Mouse (Mus musculus): ENCODE measurements around the gene Gm7347. TPM values are rescaled to one million over a fixed set of nuclear protein-coding genes. Genes with fewer than 3 reads are reported as not detected.
"Not testable (repeated sequence)": the region's sequence is repeated elsewhere in the genome, so short reads cannot be mapped to it uniquely, and the experiment has no call there.

The Gm7347 gene
- polyA plus RNA-seq (2016; fragmentation: Nextera tagmentation; extraction: Ambion mirVana) = not detected in 2 replicates

GRCm38 (mm10) chr5:26058481-26058880 lies at the start of gene Gm7347:
TSS of gene Gm7347 (minus strand) at chr5:26058581.
- WGBS = no CpG with 5 or more reads among the region's 2 CpGs
- not testable (repeated sequence) for DNase-seq (ENCODE audit: low spot score); H3K4me3 ChIP-seq

GRCm38 (mm10) chr5:26105262-26105661 lies 46.9 kb upstream of the Gm7347 start, which contains the start of gene 5031410I06Rik:
TSS of gene 5031410I06Rik (minus strand) at chr5:26105362.
- not testable (repeated sequence) for H3K36me3 ChIP-seq; H3K9me3 ChIP-seq; H3K27me3 ChIP-seq (ENCODE audit: insufficient read depth, poor library complexity, severe bottlenecking); H3K4me3 ChIP-seq; H3K27ac ChIP-seq; DNase-seq (ENCODE audit: low spot score); H3K4me1 ChIP-seq (replicated peaks)
- WGBS = no CpG with 5 or more reads among the region's 3 CpGs

More at GRCm38 (mm10) chr5:26058481-26058880, at the start of gene Gm7347:
- H3K27ac ChIP-seq; H3K9me3 ChIP-seq; H3K36me3 ChIP-seq; H3K27me3 ChIP-seq (ENCODE audit: insufficient read depth, poor library complexity, severe bottlenecking); H3K4me1 ChIP-seq (replicated peaks): not testable (repeated sequence)

- H3K4me3 ChIP-seq; DNase-seq (ENCODE audit: low spot score); H3K4me1 ChIP-seq (replicated peaks); H3K9me3 ChIP-seq; H3K36me3 ChIP-seq; H3K27me3 ChIP-seq (ENCODE audit: insufficient read depth, poor library complexity, severe bottlenecking); H3K27ac ChIP-seq: not testable (repeated sequence)
- 75% methylated on average over 1 of the region's 1 CpGs for WGBS
These were observed 30.8 kb upstream of the Gm7347 start, which contains the start of gene Gm10471 for GRCm38 (mm10) chr5:26089191-26089590. TSS of gene Gm10471 (minus strand) at chr5:26089291.

- not testable (repeated sequence) for H3K27me3 ChIP-seq (ENCODE audit: insufficient read depth, poor library complexity, severe bottlenecking); H3K4me1 ChIP-seq (replicated peaks); H3K27ac ChIP-seq; DNase-seq (ENCODE audit: low spot score); H3K9me3 ChIP-seq; H3K36me3 ChIP-seq; H3K4me3 ChIP-seq
These were observed 20.6 kb upstream of the Gm7347 start for GRCm38 (mm10) chr5:26079023-26079422.

GRCm38 (mm10) chr5:26070716-26071115 lies 12.3 kb upstream of the Gm7347 start:
- DNase-seq (ENCODE audit: low spot score) = no peak
- WGBS = 85% methylated on average over 24 of the region's 24 CpGs

GRCm38 (mm10) chr5:26039458-26039857 lies 18.9 kb downstream of the Gm7347 start, which contains the start of gene Speer4a:
TSS of gene Speer4a (minus strand) at chr5:26039558.
- H3K4me1 ChIP-seq (replicated peaks); H3K9me3 ChIP-seq; H3K36me3 ChIP-seq; H3K27ac ChIP-seq; DNase-seq (ENCODE audit: low spot score); H3K27me3 ChIP-seq (ENCODE audit: insufficient read depth, poor library complexity, severe bottlenecking); H3K4me3 ChIP-seq: not testable (repeated sequence)
- WGBS = 81% methylated on average over 2 of the region's 2 CpGs

More at GRCm38 (mm10) chr5:26070716-26071115, 12.3 kb upstream of the Gm7347 start:
- Histone ChIP-seq H3K4me1 (replicated peaks) (no peaks in the 10 kb centered on the region), H3K4me3 (no peak overlapping the region), H3K36me3 (no peaks in the 10 kb centered on the region), H3K27ac (no peak overlapping the region), H3K9me3 (peaks cover 9% of the 10 kb centered on the region; the same call in 1 of the 2 replicates), H3K27me3 (ENCODE audit: insufficient read depth, poor library complexity, severe bottlenecking) (no peaks in the 10 kb centered on the region)

- not testable (repeated sequence) for H3K27ac ChIP-seq; H3K36me3 ChIP-seq; H3K4me1 ChIP-seq (replicated peaks); H3K27me3 ChIP-seq (ENCODE audit: insufficient read depth, poor library complexity, severe bottlenecking); H3K4me3 ChIP-seq; DNase-seq (ENCODE audit: low spot score); H3K9me3 ChIP-seq
- WGBS = no CpG with 5 or more reads among the region's 3 CpGs
These were observed 35.6 kb downstream of the Gm7347 start, which contains the start of gene Gm5862 for GRCm38 (mm10) chr5:26022816-26023215. TSS of gene Gm5862 (minus strand) at chr5:26022916.

GRCm38 (mm10) chr5:26007697-26008096 lies 50.7 kb downstream of the Gm7347 start:
- 61% methylated on average over 7 of the region's 7 CpGs for WGBS

GRCm38 (mm10) chr5:26006937-26007695 lies 51.3 kb downstream of the Gm7347 start:
- 20% methylated on average over 45 of the region's 45 CpGs for WGBS

More at GRCm38 (mm10) chr5:26007697-26008096, 50.7 kb downstream of the Gm7347 start:
- H3K27me3 ChIP-seq (ENCODE audit: insufficient read depth, poor library complexity, severe bottlenecking) = peaks cover 11% of the 10 kb centered on the region
- H3K9me3 ChIP-seq; H3K36me3 ChIP-seq; DNase-seq (ENCODE audit: low spot score); H3K4me1 ChIP-seq (replicated peaks); H3K27ac ChIP-seq: not testable (repeated sequence)
- peak overlapping the region; percentile 44; the same call in 1 of the 2 replicates for H3K4me3 ChIP-seq

GRCm38 (mm10) chr5:26004698-26005097 lies 53.7 kb downstream of the Gm7347 start, which contains the start of gene Gm1979:
TSS of gene Gm1979 (minus strand) at chr5:26004798.
- peaks cover 11% of the 10 kb centered on the region for H3K27me3 ChIP-seq (ENCODE audit: insufficient read depth, poor library complexity, severe bottlenecking)
- not testable (repeated sequence) for H3K9me3 ChIP-seq; H3K27ac ChIP-seq; DNase-seq (ENCODE audit: low spot score); H3K4me1 ChIP-seq (replicated peaks); H3K4me3 ChIP-seq; H3K36me3 ChIP-seq
- 95% methylated on average over 1 of the region's 2 CpGs for WGBS

More at GRCm38 (mm10) chr5:26006937-26007695, 51.3 kb downstream of the Gm7347 start:
- not testable (repeated sequence) for H3K36me3 ChIP-seq; H3K9me3 ChIP-seq; H3K4me1 ChIP-seq (replicated peaks); H3K27ac ChIP-seq
- DNase-seq (ENCODE audit: low spot score) = peak; percentile 67
- peaks cover 11% of the 10 kb centered on the region for H3K27me3 ChIP-seq (ENCODE audit: insufficient read depth, poor library complexity, severe bottlenecking)
- peak overlapping the region; percentile 44 for H3K4me3 ChIP-seq

Other genes starting within 250 kb of the Gm7347 start
- 0.10 TPM in 1 of 2 replicates, not detected in the other for gene Gm21663, start 116.2 kb downstream of the Gm7347 start, polyA plus RNA-seq (2016; fragmentation: Nextera tagmentation; extraction: Ambion mirVana)
- not detected in 2 replicates for gene Gm21671, start 104.2 kb downstream of the Gm7347 start, polyA plus RNA-seq (2016; fragmentation: Nextera tagmentation; extraction: Ambion mirVana)
- not detected in 2 replicates for gene Gm21680, start 85.9 kb downstream of the Gm7347 start, polyA plus RNA-seq (2016; fragmentation: Nextera tagmentation; extraction: Ambion mirVana)
- 0.07 and 0.08 TPM in 2 replicates for gene Gm21698, start 69.9 kb downstream of the Gm7347 start, polyA plus RNA-seq (2016; fragmentation: Nextera tagmentation; extraction: Ambion mirVana)
- gene Gm1979, start 53.8 kb downstream of the Gm7347 start, polyA plus RNA-seq (2016; fragmentation: Nextera tagmentation; extraction: Ambion mirVana) = not detected in 2 replicates
- gene Gm5862, start 35.7 kb downstream of the Gm7347 start, polyA plus RNA-seq (2016; fragmentation: Nextera tagmentation; extraction: Ambion mirVana) = not detected in 2 replicates
- 0.16 TPM in 1 of 2 replicates, not detected in the other for gene Speer4a, start 19.0 kb downstream of the Gm7347 start, polyA plus RNA-seq (2016; fragmentation: Nextera tagmentation; extraction: Ambion mirVana)
- gene Gm10471, start 30.7 kb upstream of the Gm7347 start, polyA plus RNA-seq (2016; fragmentation: Nextera tagmentation; extraction: Ambion mirVana) = not detected in 2 replicates
- gene 5031410I06Rik, start 46.8 kb upstream of the Gm7347 start, polyA plus RNA-seq (2016; fragmentation: Nextera tagmentation; extraction: Ambion mirVana) = 0.07 and 0.09 TPM in 2 replicates
- not detected in 2 replicates for gene Gm10220, start 62.8 kb upstream of the Gm7347 start, polyA plus RNA-seq (2016; fragmentation: Nextera tagmentation; extraction: Ambion mirVana)
- gene Gm7361, start 199.1 kb upstream of the Gm7347 start, polyA plus RNA-seq (2016; fragmentation: Nextera tagmentation; extraction: Ambion mirVana) = not detected in 2 replicates

Data from hindbrain, embryonic 10.5 days (tissue).